Mouse (Mus musculus) heart, adult 2 months (tissue): Measurements from ENCODE around the gene Phkg1. TPM values are rescaled to one million over a fixed set of nuclear protein-coding genes. Genes with fewer than 3 reads are reported as not detected.
A peak's percentile ranks its signal among the peaks of the same experiment; 100 is the strongest.
"Not testable (repeated sequence)": the region's sequence is repeated elsewhere in the genome, so short reads cannot be mapped to it uniquely, and the experiment has no call there.

Experiments used
- DNase-seq, 2 experiments: peaks; one replicate each; pipeline ENCODE4 v3.0.0; 2021
- H3K27ac ChIP-seq: fragments of 200-600 bp; 2 replicates; pipeline ENCODE4 v1.8.1; 2022
- H3K27me3 ChIP-seq: fragments of 200-500 bp; 2 replicates; pipeline ENCODE4 v1.6.1; 2012; ENCODE audit warnings: mild to moderate bottlenecking, low read length, inconsistent platforms, mixed read lengths; ENCODE audit not compliant: control insufficient read depth, insufficient read depth
- H3K36me3 ChIP-seq: fragments of 200-500 bp; 2 replicates; pipeline ENCODE4 v1.6.1; 2012; ENCODE audit warnings: low read length, inconsistent platforms; ENCODE audit not compliant: control insufficient read depth, insufficient read depth
- H3K4me1 ChIP-seq: fragments of 200-500 bp; 2 replicates; pipeline ENCODE4 v1.6.1; 2011; ENCODE audit warnings: low read length; ENCODE audit not compliant: control insufficient read depth, insufficient read depth
- H3K4me3 ChIP-seq: fragments of 200-600 bp; 2 replicates; pipeline ENCODE4 v1.8.1; 2022
- H3K79me2 ChIP-seq: fragments of 200-500 bp; replicated peaks from 2 replicates; pipeline ENCODE4 v1.6.1; 2012; ENCODE audit warnings: mild to moderate bottlenecking, inconsistent platforms, low read length, moderate library complexity, mixed read lengths; ENCODE audit not compliant: control insufficient read depth, insufficient read depth
- H3K9ac ChIP-seq: fragments of 200-500 bp; 2 replicates; pipeline ENCODE4 v1.6.1; 2012; ENCODE audit warnings: low read depth, mild to moderate bottlenecking, control low read depth, inconsistent platforms, low read length, mixed read lengths
- CTCF ChIP-seq: fragments of 200-600 bp; IDR thresholded peaks from 2 replicates; pipeline ENCODE4 v1.8.1; 2022; ENCODE audit warnings: antibody characterized with exemption, mild to moderate bottlenecking, moderate library complexity
- EP300 ChIP-seq: fragments of 200-500 bp; IDR thresholded peaks from 2 replicates; pipeline ENCODE4 v1.6.1; 2011; ENCODE audit warnings: low read depth, low read length, control low read depth; ENCODE audit not compliant: insufficient read depth
- POLR2A ChIP-seq: fragments of 200-500 bp; IDR thresholded peaks from 2 replicates; pipeline ENCODE4 v1.6.1; 2011; ENCODE audit warnings: mild to moderate bottlenecking, low read depth, low read length, control low read depth; ENCODE audit not compliant: insufficient read depth
- WGBS: fragments of 180-500 bp; shearing (Covaris S2); methylation state at CpG from one replicate; pipeline ENCODE4 v1.1.7; 2018; 5-methylcytosine and 5-hydroxymethylcytosine counted together
- intact Hi-C: fragments of 180-260 bp; cut with DNase I; formaldehyde crosslinking; loops from one replicate; pipeline ENCODE4 v1.15.1; 2025
- polyA plus RNA-seq: library from polyadenylated mRNA; depleted of rRNA; stranded (reverse); fragments of >200 nt; gene quantifications from 2 replicates; pipeline ENCODE4 v1.2.3, GENCODE M21; 2012
- total RNA-seq, 2 experiments: library from RNA; stranded (reverse); gene quantifications; 2 replicates each; pipeline ENCODE4 v1.2.3; 2021

The Phkg1 gene
- total and polyA plus RNA-seq, 3 experiments, result 15.5 to 39.8 (median 16.8) TPM

GRCm38 (mm10) chr5:129914024-129914423 is 15.7 kb upstream of the Phkg1 start:
- DNase-seq, result peak in 1 of 2 experiments; percentile 20
- Histone ChIP-seq H3K36me3 (no peaks in the 10 kb centered on the region), H3K4me3 (no peak overlapping the region), H3K9ac (no peak overlapping the region), H3K27me3 (no peaks in the 10 kb centered on the region), H3K4me1 (no peaks in the 10 kb centered on the region), H3K79me2 (no peaks in the 10 kb centered on the region), H3K27ac (no peak overlapping the region)
- 0 out of 2 replicates have a peak, but pooled peaks have one; percentile 15 for TF ChIP-seq EP300
- no peak for TF ChIP-seq POLR2A
- peak; percentile 68 for TF ChIP-seq CTCF
- 30% methylated on average over 2 of the region's 2 CpGs for WGBS
- intact Hi-C loops, result no loop called here

DNA sequence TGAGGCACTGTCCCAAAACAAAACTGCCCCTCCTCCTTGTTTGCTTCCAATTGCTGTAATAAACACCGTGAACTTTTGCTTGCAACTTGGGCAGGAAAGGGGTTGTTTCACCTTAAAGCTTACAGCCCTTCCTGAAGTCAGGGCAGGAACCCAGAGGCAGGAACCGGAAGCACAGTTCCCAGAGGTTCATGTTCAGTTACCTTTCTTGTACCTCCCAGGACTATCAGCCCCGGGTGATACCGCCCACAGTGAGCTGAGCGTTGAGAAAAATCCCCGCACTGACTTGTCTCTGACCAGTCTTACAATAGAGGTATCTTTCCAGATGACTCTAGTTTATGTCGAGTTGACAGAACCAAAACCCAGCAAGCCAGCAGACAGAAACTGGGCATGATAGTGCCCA is 11.2 kb upstream of the Phkg1 start:
- Histone ChIP-seq H3K27me3 (no peaks in the 10 kb centered on the region), H3K36me3 (no peaks in the 10 kb centered on the region), H3K9ac (no peak overlapping the region), H3K4me1 (no peaks in the 10 kb centered on the region), H3K27ac (no peak overlapping the region), H3K79me2 (no peaks in the 10 kb centered on the region), H3K4me3 (no peak overlapping the region)
- WGBS, result 73% methylated on average over 7 of the region's 7 CpGs
- intact Hi-C loops, result loop anchor here (5.0 kb wide), 1 partner anchor 33 kb away; the partner anchor contains the start of gene Vkorc1l1
- DNase-seq, result no peak
- TF ChIP-seq CTCF (no peak), POLR2A (no peak), EP300 (no peak)

DNA sequence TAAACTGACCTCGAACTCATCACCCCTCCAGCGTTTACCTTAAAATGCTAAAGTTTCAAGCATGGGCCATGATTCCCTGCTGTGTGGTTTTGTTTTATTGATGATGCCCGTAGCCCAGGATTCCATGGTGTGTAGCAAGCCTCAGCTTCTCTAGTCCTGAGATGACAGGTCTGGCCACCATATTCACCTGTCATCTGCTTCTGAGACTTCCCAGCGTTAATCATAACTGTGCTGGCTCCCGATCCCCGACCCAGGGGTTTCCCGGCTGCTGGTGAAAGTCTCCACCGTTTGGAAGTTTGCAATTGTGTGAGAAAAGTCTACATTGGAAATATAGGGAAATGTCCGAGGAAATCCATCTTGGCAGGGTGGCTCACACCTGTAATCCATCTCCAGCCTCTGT is 10.8 kb upstream of the Phkg1 start:
- WGBS, result 71% methylated on average over 9 of the region's 9 CpGs
- H3K27ac ChIP-seq, result no peak overlapping the region; the same call in 1 of the 2 replicates
- no peaks in the 10 kb centered on the region for H3K27me3 ChIP-seq
- H3K9ac ChIP-seq, result no peak overlapping the region
- H3K79me2 ChIP-seq, result no peaks in the 10 kb centered on the region
- intact Hi-C loops, result loop anchor here (5.0 kb wide), 1 partner anchor 33 kb away; the partner anchor contains the start of gene Vkorc1l1
- no peak for DNase-seq
- H3K4me3 ChIP-seq, result peak overlapping the region; percentile 80
- no peaks in the 10 kb centered on the region for H3K36me3 ChIP-seq
- no peaks in the 10 kb centered on the region for H3K4me1 ChIP-seq
- TF ChIP-seq EP300 (no peak), POLR2A (no peak), CTCF (no peak)

DNA sequence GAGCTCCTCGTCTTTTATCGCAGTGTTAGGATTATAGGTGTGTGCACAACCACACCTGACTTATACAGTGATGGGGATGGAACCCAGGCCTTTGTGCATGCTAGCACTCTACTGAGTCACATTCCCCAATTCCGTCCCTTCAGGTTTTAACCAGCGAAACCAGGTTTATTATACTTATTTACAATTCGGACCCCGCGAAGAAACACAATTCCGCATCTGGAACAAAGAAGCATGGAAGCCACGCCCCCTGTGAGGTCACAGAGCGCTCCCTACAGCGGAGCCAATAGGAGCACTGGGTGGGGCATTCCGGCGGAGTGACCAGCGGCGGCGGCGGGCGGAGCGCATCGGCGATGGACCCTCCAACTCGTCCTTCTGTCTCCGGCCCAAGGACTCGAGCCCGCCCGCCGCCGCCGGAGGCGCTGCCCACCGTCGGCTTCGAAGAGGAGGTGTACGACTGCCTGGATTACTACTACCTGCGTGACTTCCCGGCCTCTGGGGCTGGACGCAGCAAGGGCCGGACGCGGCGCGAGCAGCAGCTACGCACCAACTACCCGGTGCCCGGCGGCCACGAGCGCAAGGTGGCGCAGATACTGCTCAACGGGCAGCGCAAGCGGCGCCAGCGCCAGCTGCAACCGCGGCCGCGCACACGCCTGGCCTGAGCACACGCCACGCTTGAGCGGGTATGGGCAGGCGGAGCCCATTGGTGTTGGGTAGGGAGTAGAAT is 10.1 kb upstream of the Phkg1 start, which contains the start of gene Nupr1l:
Gene Nupr1l, plus strand, starts transcription at position 299 of the 724 bp plus-strand sequence.
- no peak for TF ChIP-seq EP300
- peak; percentile 54 for TF ChIP-seq CTCF
- Histone ChIP-seq H3K27ac (peak within 1 kb of the TSS; percentile 74), H3K4me3 (peak within 1 kb of the TSS; percentile 80), H3K79me2 (no peaks in the 10 kb centered on the region), H3K4me1 (no peaks in the 10 kb centered on the region), H3K27me3 (no peaks in the 10 kb centered on the region), H3K9ac (peak within 1 kb of the TSS; percentile 80), H3K36me3 (no peaks in the 10 kb centered on the region)
- intact Hi-C loops, result loop anchor here (5.0 kb wide), 1 partner anchor 34 kb away; the partner anchor contains the start of gene Vkorc1l1
- under 1% methylated on average over 63 of the region's 63 CpGs for WGBS
- peak; percentile 90 to 92 for DNase-seq

DNA sequence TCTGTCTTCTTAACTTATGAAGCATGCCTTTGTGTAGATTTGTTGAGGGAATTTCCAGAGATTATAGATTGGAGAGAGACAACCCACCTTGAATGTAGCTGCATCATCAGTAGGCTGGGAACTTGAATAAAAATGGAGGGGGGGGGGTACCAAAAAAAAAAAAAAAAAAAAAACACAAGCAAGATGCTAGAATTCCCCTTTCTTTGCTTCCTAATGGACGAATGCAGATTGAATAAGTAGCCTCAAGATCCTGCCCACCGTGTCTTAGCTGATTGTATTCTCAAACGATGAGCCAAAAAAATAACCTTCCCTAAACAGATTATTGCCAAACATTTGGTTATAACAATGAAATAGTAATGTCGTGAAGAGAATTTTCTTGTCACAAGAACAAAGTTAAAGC is 9.4 kb upstream of the Phkg1 start:
- intact Hi-C loops, result loop anchor here (5.0 kb wide), 1 partner anchor 35 kb away; the partner anchor contains the start of gene Vkorc1l1
- no peak for TF ChIP-seq CTCF
- no peak for TF ChIP-seq POLR2A
- TF ChIP-seq EP300, result no peak
- DNase-seq, result no peak
- Histone ChIP-seq H3K9ac (no peak overlapping the region), H3K36me3 (no peaks in the 10 kb centered on the region), H3K27ac (peak overlapping the region; percentile 74), H3K27me3 (no peaks in the 10 kb centered on the region), H3K4me1 (no peaks in the 10 kb centered on the region), H3K4me3 (peak overlapping the region; percentile 80), H3K79me2 (no peaks in the 10 kb centered on the region)
- WGBS, result 30% methylated on average over 4 of the region's 4 CpGs

GRCm38 (mm10) chr5:129895198-129896088 is 2.9 kb downstream of the Phkg1 start, which contains the start of gene Zbed5:
Gene Zbed5, plus strand, starts transcription at chr5:129895723.
- intact Hi-C loops, result no loop called here
- H3K27ac ChIP-seq, result no peak within 1 kb of the TSS

GRCm38 (mm10) chr5:129890390-129890789 is 8.0 kb downstream of the Phkg1 start:
- DNase-seq, H3K79me2 ChIP-seq, H3K27me3 ChIP-seq, H3K9ac ChIP-seq, intact Hi-C loops, H3K4me1 ChIP-seq, H3K4me3 ChIP-seq, H3K27ac ChIP-seq, H3K36me3 ChIP-seq: not testable (repeated sequence)
- WGBS, result 73% methylated on average over 7 of the region's 7 CpGs

More at GRCm38 (mm10) chr5:129895198-129896088, 2.9 kb downstream of the Phkg1 start, which contains the start of gene Zbed5:
- Histone ChIP-seq H3K79me2 (no peaks in the 10 kb centered on the region), H3K9ac (peak within 1 kb of the TSS; percentile 74), H3K36me3 (no peaks in the 10 kb centered on the region), H3K27me3 (no peaks in the 10 kb centered on the region), H3K4me3 (peak within 1 kb of the TSS; percentile 69), H3K4me1 (no peaks in the 10 kb centered on the region)
- WGBS, result 2% methylated on average over 44 of the region's 44 CpGs
- TF ChIP-seq CTCF (no peak), POLR2A (no peak), EP300 (no peak)
- peak; percentile 86 to 91 for DNase-seq
